Mouse (Mus musculus): ENCODE data around the gene Kmt2b.

DNA sequence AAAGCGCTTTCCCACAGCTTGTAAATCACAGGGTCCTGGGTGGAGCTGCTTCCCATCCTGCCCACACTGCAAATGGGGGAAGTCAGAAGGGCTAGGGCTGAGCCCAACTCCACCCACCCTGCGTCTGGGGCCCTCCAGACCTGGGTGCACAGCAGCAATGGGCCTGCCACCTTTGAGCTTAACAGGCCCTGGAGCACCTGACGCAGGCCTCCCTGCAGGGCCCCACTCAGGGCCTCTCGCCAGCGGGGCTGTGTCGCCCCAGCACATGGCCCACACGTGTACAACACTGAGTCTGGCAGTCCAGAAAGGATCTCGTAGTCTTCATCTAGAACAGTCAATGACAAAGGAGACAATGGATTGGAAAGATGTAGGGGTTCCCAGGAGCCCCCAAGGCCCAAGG lies 8.6 kb downstream of the Kmt2b start:
- TF ChIP-seq CTCF (IDR thresholded peaks at IDR 0.05; ENCODE audit: control insufficient read depth, insufficient read depth, insufficient read length) (no peak), MAX (IDR thresholded peaks at IDR 0.05) (no peak), USF1 (IDR thresholded peaks at IDR 0.05; ENCODE audit: low read depth) (no peak), FOSL1 (IDR thresholded peaks at IDR 0.05; ENCODE audit: insufficient read depth, low read length, poor library complexity, severe bottlenecking) (no peak), MYOD1 (IDR thresholded peaks at IDR 0.05; ENCODE audit: control insufficient read depth, insufficient read length, low read depth) (no peak), CEBPB (IDR thresholded peaks at IDR 0.05; ENCODE audit: low read depth) (no peak), MYOG (IDR thresholded peaks at IDR 0.05; ENCODE audit: control insufficient read depth, extremely low read depth, insufficient read length) (no peak)

Measured in C2C12 (cell line).